Mouse (Mus musculus) embryonic stem cell, embryonic (primary cell): Measurements from ENCODE around the gene Tmem132a.

Experiments
- CTCF ChIA-PET, 4 experiments: fragments of 300-600 bp in 2 of 4; fragments of 350-600 bp in 2 of 4; sonication (Branson Sonifier 250); formaldehyde crosslinking; loops; one replicate each; lab custom pipeline; 2022; ENCODE audit warnings: inconsistent platforms in 2 of 4; lab: Charles Lee
- POLR2A ChIA-PET, 4 experiments: fragments of 300-600 bp in 2 of 4; fragments of 350-600 bp in 2 of 4; sonication (Branson Sonifier 250); formaldehyde crosslinking; loops; one replicate each; lab custom pipeline; 2022; ENCODE audit warnings: antibody characterized with exemption in 4 of 4, inconsistent platforms in 1 of 4; lab: Charles Lee

Tmem132a gene

GRCm38 (mm10) chr19:10860072-10860497 lies 9.7 kb downstream of the Tmem132a start:
- CTCF ChIA-PET: interaction anchor here (0.6 to 1.4 kb wide), 8 partner anchors 22 to 503 kb away, joined by 3 to 4 read pairs (median 3); no protein-coding TSS in a partner anchor

DNA sequence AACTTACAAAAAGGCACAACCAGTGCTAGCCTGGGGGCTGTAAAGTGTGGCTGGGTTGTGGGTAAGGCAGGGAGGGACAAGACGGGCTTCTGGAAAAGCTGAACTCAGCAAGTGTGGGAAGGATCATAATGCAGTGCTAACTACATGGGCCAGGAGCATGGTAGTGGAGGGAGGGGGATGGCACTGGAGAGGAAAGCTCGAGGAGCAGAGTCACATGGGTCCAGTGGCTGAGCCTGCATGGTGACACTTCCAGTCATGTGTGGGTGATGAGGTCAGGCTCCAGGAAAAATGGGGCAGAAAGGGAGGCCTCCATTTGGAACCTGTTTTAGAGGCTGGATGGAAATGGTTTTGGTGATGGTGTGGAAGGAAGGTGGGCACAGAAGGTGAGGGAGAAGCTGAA lies 13.2 kb downstream of the Tmem132a start:
- ChIA-PET POLR2A (interaction anchor here in 1 of 4 experiments (1.4 kb wide), 1 partner anchor 16 kb away, joined by 4 read pairs; no protein-coding TSS in a partner anchor), CTCF (interaction anchor here in 1 of 4 experiments (0.7 kb wide), 1 partner anchor 11 kb away, joined by 3 read pairs; no protein-coding TSS in a partner anchor)

More at GRCm38 (mm10) chr19:10860072-10860497, 9.7 kb downstream of the Tmem132a start:
- POLR2A ChIA-PET: interaction anchor here in 3 of 4 experiments (0.6 to 1.2 kb wide), 6 partner anchors 9 to 289 kb away, joined by 3 to 5 read pairs (median 3); partner anchors contain the start of genes Cyb561a3 (in 1 of the 3), Tmem132a (in 1 of the 3) and Tmem138 (in 1 of the 3)

- POLR2A ChIA-PET: interaction anchor here in 1 of 4 experiments (0.7 to 1.4 kb wide), 3 partner anchors 15 to 65 kb away, joined by 3 to 4 read pairs (median 3); no protein-coding TSS in a partner anchor
- CTCF ChIA-PET: interaction anchor here in 2 of 4 experiments (0.6 to 0.7 kb wide), 2 partner anchors 103 to 1152 kb away, joined by 3 to 5 read pairs; no protein-coding TSS in a partner anchor
Measured at GRCm38 (mm10) chr19:10855422-10855821, 14.3 kb downstream of the Tmem132a start.

DNA sequence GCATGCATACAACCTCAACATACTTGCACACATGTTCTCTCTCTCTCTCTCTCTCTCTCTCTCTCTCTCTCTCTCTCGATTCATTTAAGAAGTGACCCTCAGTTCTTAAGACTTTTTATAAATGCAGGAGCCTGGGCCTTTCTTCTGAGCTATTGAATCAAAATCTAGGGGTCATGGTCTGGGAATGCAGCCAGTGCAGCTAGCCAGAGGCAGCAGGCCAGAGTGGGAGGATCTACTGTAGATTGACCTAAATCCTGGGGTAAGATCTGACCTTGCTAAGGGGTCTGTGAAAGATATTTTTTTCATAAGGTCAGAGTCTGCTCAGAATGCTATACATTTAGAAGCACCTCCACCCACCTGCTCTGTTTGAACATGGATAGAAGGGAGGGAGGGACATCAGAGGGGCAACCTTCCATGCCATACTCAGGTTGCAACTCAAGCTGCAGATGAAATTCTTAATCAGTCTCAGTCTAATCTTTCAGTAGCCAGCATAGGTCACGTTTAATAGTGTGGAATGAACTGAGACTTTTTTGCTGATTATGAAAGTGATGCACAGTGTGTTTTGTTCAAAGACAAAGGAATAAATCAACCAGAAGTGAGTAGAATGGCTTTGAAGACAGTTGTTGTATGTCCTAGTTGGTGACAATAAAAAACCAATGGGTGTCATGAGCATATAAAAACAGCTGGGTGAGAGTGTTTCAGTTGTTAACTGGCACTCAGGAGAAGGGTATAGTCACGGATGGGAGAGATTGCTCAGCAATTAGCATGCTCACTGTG lies 22.2 kb downstream of the Tmem132a start:
- CTCF ChIA-PET: no interaction called here
- POLR2A ChIA-PET: interaction anchor here in 2 of 4 experiments (0.7 to 1.2 kb wide), 2 partner anchors 12 to 213 kb away, joined by 3 read pairs; partner anchors contain the start of gene Vwce (in 1 of the 2)

DNA sequence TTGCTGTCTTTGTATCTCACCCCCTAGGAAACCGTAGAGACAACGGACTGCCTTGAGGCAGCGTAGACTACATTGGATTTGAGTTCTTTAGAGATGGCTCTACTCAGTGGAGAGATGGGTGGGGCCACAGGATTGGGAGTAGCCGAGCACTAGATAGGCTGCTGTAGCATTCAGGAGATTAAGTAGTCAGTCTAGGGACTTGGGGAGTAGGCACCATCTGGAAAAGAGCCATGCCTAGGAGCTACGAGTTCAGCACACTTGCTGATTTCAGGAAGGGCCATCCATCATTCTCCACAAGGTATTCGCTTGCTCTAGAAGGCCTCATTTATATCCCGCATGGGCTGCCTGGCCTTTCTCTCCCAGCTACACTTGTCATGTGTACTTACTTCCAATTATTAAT lies 23.6 kb downstream of the Tmem132a start:
- CTCF ChIA-PET: no interaction called here

DNA sequence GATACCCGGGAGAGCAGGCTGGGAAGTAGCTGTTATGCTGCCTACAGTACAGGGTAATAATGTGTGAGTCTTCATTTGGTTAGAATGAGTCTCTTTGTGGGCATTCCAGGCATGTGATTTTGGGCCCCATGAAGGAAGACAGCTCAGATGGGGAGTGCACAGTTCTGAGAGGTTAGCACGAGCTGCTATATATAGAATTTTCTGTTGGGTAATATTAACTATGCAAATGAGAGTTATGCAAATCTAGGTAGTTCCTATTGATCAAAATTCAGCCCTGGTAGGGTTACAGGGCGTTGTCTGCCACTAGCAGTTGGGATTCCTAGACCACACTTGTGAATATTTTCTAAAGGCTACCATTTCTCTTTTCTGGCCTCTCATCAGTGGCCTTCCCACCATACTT lies 24.3 kb downstream of the Tmem132a start:
- CTCF ChIA-PET: interaction anchor here in 1 of 4 experiments (0.5 kb wide), 1 partner anchor 973 kb away, joined by 3 read pairs; no protein-coding TSS in a partner anchor
- POLR2A ChIA-PET: interaction anchor here in 1 of 4 experiments (0.6 kb wide), 1 partner anchor 1060 kb away, joined by 3 read pairs; no protein-coding TSS in a partner anchor

More for the DNA sequence above, 23.6 kb downstream of the Tmem132a start:
- POLR2A ChIA-PET: interaction anchor here in 1 of 4 experiments (1.2 kb wide), 1 partner anchor 10 kb away, joined by 3 read pairs; no protein-coding TSS in a partner anchor

DNA sequence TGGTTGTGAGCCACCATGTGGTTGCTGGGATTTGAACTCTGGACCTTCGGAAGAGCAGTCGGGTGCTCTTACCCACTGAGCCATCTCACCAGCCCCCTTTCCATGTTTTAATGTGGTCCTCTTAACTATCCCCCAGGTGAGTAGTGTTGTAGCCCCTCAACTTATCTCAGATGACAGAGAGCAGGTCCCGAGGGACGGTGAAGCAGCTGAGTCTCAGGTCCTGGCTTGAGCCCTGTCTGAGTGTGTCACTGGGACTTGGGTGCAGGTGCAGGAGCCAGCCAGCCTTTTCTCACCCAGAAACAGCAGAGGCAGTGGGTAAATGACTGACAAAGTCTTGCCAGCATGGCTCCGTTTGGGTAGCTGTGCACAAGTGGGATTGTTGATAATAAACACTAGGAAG lies 25.5 kb downstream of the Tmem132a start:
- ChIA-PET POLR2A (interaction anchor here in 1 of 4 experiments (0.7 kb wide), 1 partner anchor 22 kb away, joined by 3 read pairs; no protein-coding TSS in a partner anchor), CTCF (no interaction called here)

- ChIA-PET POLR2A (interaction anchor here in 1 of 4 experiments (1.9 kb wide), 1 partner anchor 9 kb away, joined by 5 read pairs; no protein-coding TSS in a partner anchor), CTCF (no interaction called here)
Measured at GRCm38 (mm10) chr19:10842914-10843313, 26.8 kb downstream of the Tmem132a start.

- POLR2A ChIA-PET: interaction anchor here in 1 of 4 experiments (1.1 to 1.9 kb wide), 2 partner anchors 10 to 78 kb away, joined by 3 to 5 read pairs; no protein-coding TSS in a partner anchor
- CTCF ChIA-PET: no interaction called here
Measured at GRCm38 (mm10) chr19:10841721-10842626, 27.8 kb downstream of the Tmem132a start.

DNA sequence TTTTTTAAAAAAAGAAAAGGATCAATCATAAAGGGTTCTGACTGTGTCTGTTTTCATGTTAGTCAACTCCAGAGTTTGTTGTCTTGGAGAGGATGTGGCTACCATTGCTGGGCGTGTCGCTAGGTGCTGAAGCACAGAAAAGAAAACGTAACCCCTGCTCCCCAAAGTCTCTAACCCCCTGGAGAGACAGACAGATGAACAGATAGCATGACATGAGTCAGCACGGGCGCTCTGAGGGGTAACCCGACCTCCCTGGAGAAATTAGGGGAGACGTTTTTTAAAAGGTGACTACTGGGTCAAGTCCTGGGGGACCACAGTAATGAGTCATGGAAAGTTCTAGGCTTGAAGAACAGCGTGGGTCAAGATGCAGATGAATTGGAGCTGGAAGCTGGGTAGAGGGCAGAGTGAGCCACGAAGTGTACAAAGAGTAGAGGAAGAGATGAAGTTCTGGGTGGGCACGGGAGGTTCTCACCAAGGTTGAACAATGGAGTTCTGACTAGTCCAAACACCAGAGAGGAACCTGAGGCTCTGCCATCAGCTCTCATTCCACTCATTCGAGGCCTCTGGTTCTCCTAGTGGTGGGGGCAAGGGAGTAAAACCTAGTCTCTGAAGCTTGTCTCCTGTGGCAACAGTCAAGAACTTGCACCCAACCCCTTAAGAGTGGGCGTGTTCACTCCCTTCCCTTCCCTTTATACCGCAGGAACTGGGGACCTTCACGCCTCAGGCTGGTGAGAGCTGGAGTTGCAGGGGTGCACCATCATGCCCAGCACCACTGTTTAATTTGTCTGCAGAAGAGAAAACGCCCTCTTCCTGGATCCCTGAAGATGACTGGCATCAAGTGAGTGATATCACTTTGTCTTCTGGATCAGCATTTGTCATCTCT lies 30.5 kb downstream of the Tmem132a start, which contains the start of gene Slc15a3:
TSS of gene Slc15a3 (plus strand) at position 718 of the 883 bp plus-strand sequence.
- ChIA-PET CTCF (interaction anchor here in 3 of 4 experiments (0.7 to 1.3 kb wide), 3 partner anchors 8 to 130 kb away, joined by 3 to 5 read pairs (median 3); no protein-coding TSS in a partner anchor), POLR2A (no interaction called here)

- POLR2A ChIA-PET: interaction anchor here in 3 of 4 experiments (0.6 to 2.2 kb wide), 8 partner anchors 11 to 137 kb away, joined by 3 to 9 read pairs (median 3); partner anchors contain the start of gene Prpf19 (in 1 of the 3)
- CTCF ChIA-PET: interaction anchor here in 3 of 4 experiments (0.6 to 1.6 kb wide), 6 partner anchors 99 to 422 kb away, joined by 3 to 10 read pairs (median 6); no protein-coding TSS in a partner anchor
Measured at GRCm38 (mm10) chr19:10835671-10836070, 34.1 kb downstream of the Tmem132a start.

- POLR2A ChIA-PET: interaction anchor here in 2 of 4 experiments (1.2 kb wide), 2 partner anchors 12 kb away, joined by 3 read pairs; no protein-coding TSS in a partner anchor
Measured at GRCm38 (mm10) chr19:10833611-10834010, 36.1 kb downstream of the Tmem132a start.

DNA sequence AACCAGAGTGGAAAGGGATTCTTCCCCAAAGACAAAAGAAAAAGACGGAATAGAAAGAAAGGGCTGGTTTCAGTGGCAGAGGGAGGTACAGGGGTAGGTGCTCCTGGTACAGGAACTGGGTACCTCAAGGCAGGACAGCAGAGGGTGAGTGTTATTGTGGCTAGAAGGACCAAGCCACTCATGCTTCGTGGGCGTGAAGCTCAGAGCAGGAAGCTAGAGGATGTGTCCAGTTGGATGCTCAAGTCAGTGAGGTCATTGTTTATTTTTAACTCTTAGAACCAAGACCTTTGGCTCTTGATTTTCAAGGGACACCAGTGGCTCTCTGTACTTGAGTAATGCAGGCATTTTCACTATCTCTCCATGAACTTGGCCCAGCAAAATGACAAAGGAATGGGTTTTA lies 37.7 kb downstream of the Tmem132a start:
- CTCF ChIA-PET: interaction anchor here in 2 of 4 experiments (1.2 to 2.9 kb wide), 3 partner anchors 117 to 147 kb away, joined by 4 to 9 read pairs (median 7); no protein-coding TSS in a partner anchor

More at GRCm38 (mm10) chr19:10833611-10834010, 36.1 kb downstream of the Tmem132a start:
- CTCF ChIA-PET: interaction anchor here in 2 of 4 experiments (0.7 to 1.2 kb wide), 3 partner anchors 12 to 142 kb away, joined by 3 read pairs; no protein-coding TSS in a partner anchor

GRCm38 (mm10) chr19:10831424-10831823 lies 38.3 kb downstream of the Tmem132a start:
- POLR2A ChIA-PET: interaction anchor here in 1 of 4 experiments (1.3 kb wide), 1 partner anchor 29 kb away, joined by 3 read pairs; no protein-coding TSS in a partner anchor
- CTCF ChIA-PET: interaction anchor here (0.6 to 2.9 kb wide), 9 partner anchors 8 to 369 kb away, joined by 3 to 12 read pairs (median 4); no protein-coding TSS in a partner anchor

More for the DNA sequence above, 37.7 kb downstream of the Tmem132a start:
- POLR2A ChIA-PET: no interaction called here

DNA sequence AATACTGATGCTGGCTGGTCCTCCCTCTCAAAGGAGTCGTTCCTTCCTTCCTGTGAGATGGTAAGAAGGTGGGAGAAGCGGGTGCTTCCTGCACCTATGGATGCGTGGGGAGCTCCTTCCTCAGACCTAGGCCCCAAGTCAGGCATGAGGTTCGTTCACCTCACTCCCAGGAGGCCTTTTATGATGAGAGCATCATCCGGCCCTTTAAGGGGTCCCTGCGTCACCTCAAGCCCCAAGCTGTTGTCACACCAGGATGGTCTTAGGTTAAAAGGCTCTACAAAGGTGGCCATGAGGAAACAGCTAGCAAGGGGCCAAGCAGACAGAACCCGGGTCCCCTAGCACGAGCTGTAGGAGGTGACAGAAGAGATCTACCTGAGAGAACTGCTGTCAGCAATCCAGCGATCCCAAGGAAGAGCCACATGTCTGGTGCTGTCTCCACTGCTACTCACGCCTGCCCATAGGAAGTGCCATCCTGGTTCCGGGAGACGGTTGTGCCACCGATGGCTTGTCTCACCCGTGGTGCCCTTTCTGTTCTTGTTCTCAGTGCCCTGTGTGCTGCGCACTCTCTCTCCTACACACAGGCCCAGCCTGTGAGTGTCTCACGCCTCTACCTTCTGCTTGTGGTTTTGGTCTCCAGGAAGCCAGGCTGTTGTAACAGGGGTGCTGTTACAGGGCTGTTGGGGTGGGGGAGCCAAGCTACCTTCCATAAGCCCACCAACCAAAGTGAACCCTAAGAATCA lies 40.1 kb downstream of the Tmem132a start, which contains the start of gene Cd6:
TSS of gene Cd6 (minus strand) at position 623 of the 740 bp plus-strand sequence.
- CTCF ChIA-PET: interaction anchor here in 3 of 4 experiments (0.5 to 2.9 kb wide), 8 partner anchors 39 to 202 kb away, joined by 3 to 12 read pairs (median 6); no protein-coding TSS in a partner anchor
- POLR2A ChIA-PET: interaction anchor here in 1 of 4 experiments (1.4 kb wide), 1 partner anchor 15 kb away, joined by 4 read pairs; no protein-coding TSS in a partner anchor
